Mouse (Mus musculus) bone marrow macrophage, adult 2 months (primary cell): ENCODE measurements at regions not wholly inside any gene's neighbourhood (a gene's known extent, or its start where the extent isn't known, plus 50 kb on each side); places are given as distances from the start of the nearest gene placed in this dataset.

Experiments used
- CTCF ChIP-seq: IDR thresholded peaks from 2 replicates; pipeline ENCODE4 v1.5.1; 2012; ENCODE audit warnings: low read depth, mild to moderate bottlenecking, low read length, moderate library complexity
- POLR2A ChIP-seq: IDR thresholded peaks from 2 replicates; pipeline ENCODE4 v1.6.1; 2012; ENCODE audit warnings: mild to moderate bottlenecking, low read depth, low read length, borderline replicate concordance

DNA sequence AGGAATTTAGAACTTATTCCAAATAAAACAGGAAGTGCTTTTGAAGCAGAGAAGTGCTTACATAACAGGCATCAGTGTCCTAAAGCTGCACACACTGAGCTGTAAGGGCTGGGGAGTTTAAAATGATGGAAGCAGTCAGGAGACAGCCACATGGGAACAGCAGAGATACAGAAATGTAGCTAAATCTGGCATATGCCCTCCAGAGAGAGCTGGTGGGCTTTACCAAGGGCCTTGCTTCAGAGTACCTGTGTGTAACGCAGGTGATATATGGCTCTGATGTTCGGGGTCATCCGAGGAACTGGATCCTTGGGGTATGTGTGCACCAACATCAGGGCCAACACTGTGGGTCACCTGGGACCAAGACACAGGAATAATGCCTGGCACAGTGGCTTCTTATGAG is 247.5 kb downstream of the Pmp22 start:
- no peak for TF ChIP-seq POLR2A
- no peak for TF ChIP-seq CTCF
